Mouse (Mus musculus): ENCODE measurements at regions not wholly inside any gene's neighbourhood (a gene's known extent, or its start where the extent isn't known, plus 50 kb on each side); places are given as distances from the start of the nearest gene placed in this dataset.

DNA sequence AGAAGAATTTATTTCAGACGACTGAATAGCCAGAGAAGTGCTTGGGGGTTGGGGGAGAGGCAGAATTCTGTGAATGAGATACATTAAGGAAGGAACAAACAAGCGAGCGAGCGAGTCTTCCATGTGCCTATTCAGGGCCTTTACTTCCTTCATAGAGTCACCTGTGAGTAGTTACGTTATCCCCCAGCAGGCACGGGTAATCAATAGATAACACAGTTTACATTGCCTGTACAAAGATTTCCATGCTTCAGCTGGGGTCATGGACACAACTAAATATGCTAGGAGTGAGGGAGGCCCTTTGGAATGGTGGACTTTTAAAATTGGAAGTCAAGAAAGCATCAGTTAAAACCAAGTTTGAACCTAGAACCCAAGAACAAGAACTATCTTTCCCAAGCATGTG lies 275.2 kb downstream of the Prr30 start:
- no peaks in the 10 kb centered on the region for H3K36me3 ChIP-seq (ENCODE audit: control insufficient read depth, insufficient read depth, low read length)
- ATAC-seq (ENCODE audit: insufficient read depth, low FRiP score, low TSS enrichment) (no peak), DNase-seq (ENCODE audit: low spot score) (no peak)
- H3K27ac ChIP-seq (ENCODE audit: low read depth, low read length): no peak overlapping the region
- no peaks in the 10 kb centered on the region for H3K4me1 ChIP-seq (ENCODE audit: control insufficient read depth, insufficient read depth, low read length)
- 92% methylated on average over 6 of the region's 6 CpGs for WGBS
- no peak overlapping the region for H3K4me3 ChIP-seq (ENCODE audit: low read depth, low read length)
- H3K9ac ChIP-seq (ENCODE audit: low read length): no peak overlapping the region
- no peaks in the 10 kb centered on the region for H3K9me3 ChIP-seq (ENCODE audit: control insufficient read depth, low read length)
- H3K4me2 ChIP-seq (ENCODE audit: low read depth): no peak overlapping the region
- H3K27me3 ChIP-seq (ENCODE audit: control insufficient read depth, insufficient read depth, low read length): no peaks in the 10 kb centered on the region

DNA sequence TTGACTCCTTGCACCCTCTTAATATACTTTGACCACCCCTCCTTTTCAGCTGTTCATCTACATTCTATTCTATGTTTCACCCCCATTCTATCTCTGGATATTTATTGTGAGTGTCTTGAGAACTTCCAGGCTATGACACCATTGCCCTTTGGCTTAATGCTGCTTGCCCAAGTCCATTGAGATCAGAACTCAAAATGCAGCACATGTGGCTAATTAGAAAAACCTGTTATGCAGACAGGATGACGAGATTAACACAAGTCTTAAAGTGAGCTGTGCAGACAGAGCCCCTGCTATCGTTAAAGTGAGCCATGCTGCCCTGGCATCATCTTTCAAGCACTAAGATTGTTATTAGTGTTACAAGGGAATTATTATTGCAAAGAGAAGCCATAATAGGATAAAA lies 299.9 kb downstream of the Prr30 start:
- H3K4me3 ChIP-seq (ENCODE audit: low read depth, low read length): no peak overlapping the region
- H3K27me3 ChIP-seq (ENCODE audit: control insufficient read depth, insufficient read depth, low read length): no peaks in the 10 kb centered on the region
- H3K4me2 ChIP-seq (ENCODE audit: low read depth): no peak overlapping the region
- H3K27ac ChIP-seq (ENCODE audit: low read depth, low read length): no peak overlapping the region
- H3K36me3 ChIP-seq (ENCODE audit: control insufficient read depth, insufficient read depth, low read length): no peaks in the 10 kb centered on the region
- H3K4me1 ChIP-seq (ENCODE audit: control insufficient read depth, insufficient read depth, low read length): no peaks in the 10 kb centered on the region
- DNase-seq (ENCODE audit: low spot score) (no peak), ATAC-seq (ENCODE audit: insufficient read depth, low FRiP score, low TSS enrichment) (no peak)
- no peaks in the 10 kb centered on the region for H3K9me3 ChIP-seq (ENCODE audit: control insufficient read depth, low read length)
- WGBS: 54% methylated on average over 2 of the region's 2 CpGs
- H3K9ac ChIP-seq (ENCODE audit: low read length): no peak overlapping the region

DNA sequence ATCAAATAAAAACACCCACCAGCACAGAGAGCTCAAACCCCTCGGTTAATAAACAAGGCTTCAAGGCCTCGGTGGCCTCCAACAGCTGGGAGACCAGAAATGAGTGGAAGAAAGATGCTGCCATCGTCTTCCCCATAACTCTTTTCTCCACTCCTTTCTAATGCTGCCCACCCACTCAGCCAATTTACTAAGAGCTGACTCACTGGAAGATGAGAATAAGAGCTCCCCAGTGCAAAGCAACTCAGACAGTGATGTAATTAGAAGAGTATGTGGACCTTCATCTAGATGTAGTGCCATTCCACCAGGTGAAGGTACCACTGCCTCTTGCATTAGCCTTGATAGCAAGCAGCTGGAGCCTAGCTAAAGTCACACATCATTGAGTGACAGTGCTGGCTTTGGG lies 301.1 kb downstream of the Prr30 start:
- Histone ChIP-seq H3K27me3 (ENCODE audit: control insufficient read depth, insufficient read depth, low read length) (no peaks in the 10 kb centered on the region), H3K9ac (ENCODE audit: low read length) (no peak overlapping the region), H3K4me2 (ENCODE audit: low read depth) (no peak overlapping the region), H3K4me1 (ENCODE audit: control insufficient read depth, insufficient read depth, low read length) (no peaks in the 10 kb centered on the region), H3K36me3 (ENCODE audit: control insufficient read depth, insufficient read depth, low read length) (no peaks in the 10 kb centered on the region), H3K9me3 (ENCODE audit: control insufficient read depth, low read length) (no peaks in the 10 kb centered on the region), H3K27ac (ENCODE audit: low read depth, low read length) (no peak overlapping the region), H3K4me3 (ENCODE audit: low read depth, low read length) (no peak overlapping the region)
- WGBS: 51% methylated on average over 3 of the region's 3 CpGs
- DNase-seq (ENCODE audit: low spot score) (no peak), ATAC-seq (ENCODE audit: insufficient read depth, low FRiP score, low TSS enrichment) (no peak)

DNA sequence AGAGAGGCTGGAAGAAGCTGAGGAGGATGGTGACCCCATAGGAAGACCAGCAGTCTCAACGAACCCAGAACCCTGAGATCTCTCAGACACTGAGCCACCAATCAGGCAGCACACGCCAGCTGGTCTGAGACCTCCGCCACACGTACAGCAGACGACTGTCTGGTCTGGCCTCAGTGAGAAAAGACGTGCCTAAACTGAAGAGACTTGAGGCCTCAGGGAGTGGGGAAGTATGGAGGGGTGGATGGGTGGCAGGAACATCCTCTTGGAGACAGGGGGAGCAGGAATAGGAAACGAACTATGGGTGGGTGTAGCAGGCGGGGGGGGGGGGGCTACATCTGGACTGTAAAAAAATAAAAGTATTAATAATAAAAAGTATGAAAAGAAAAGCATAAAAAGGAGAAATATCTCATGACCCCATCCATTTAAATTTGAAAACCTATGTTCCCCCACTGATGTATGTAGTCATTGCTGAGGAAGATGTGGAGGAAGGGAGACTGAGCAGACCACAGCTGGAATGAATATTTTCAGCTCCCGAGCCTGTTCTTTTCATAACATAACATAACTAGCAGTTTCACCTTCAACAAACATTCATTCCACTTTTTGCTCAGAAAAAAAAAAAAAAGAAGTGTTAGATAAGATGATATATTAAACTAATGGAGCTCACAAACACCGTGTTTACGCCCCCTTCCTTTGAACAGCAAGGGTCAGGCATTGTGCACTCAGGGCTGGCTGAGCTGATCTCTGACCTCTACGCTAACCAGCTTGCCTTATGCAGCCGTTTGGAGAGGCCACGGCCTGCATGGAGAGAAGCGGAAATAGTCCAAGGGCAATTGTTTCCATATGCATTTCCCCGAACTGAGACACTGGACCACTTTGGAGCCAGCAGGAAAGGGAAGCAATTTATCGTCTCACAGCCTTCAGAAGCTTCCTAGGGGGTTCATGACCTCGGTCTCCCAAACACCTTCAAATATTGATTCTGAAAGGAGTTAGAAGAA lies 310.7 kb downstream of the Prr30 start:
- H3K27ac ChIP-seq (ENCODE audit: low read depth, low read length): peak overlapping the region; percentile 15; the same call in 1 of the 2 replicates
- ATAC-seq (ENCODE audit: insufficient read depth, low FRiP score, low TSS enrichment): no peak
- H3K9me3 ChIP-seq (ENCODE audit: control insufficient read depth, low read length): no peaks in the 10 kb centered on the region
- no peak overlapping the region for H3K9ac ChIP-seq (ENCODE audit: low read length)
- no peaks in the 10 kb centered on the region for H3K36me3 ChIP-seq (ENCODE audit: control insufficient read depth, insufficient read depth, low read length)
- 34% methylated on average over 18 of the region's 18 CpGs for WGBS
- peak; percentile 54 for DNase-seq (ENCODE audit: low spot score)
- H3K4me1 ChIP-seq (ENCODE audit: control insufficient read depth, insufficient read depth, low read length): no peaks in the 10 kb centered on the region
- no peak overlapping the region for H3K4me3 ChIP-seq (ENCODE audit: low read depth, low read length)
- no peaks in the 10 kb centered on the region for H3K27me3 ChIP-seq (ENCODE audit: control insufficient read depth, insufficient read depth, low read length)
- H3K4me2 ChIP-seq (ENCODE audit: low read depth): no peak overlapping the region

DNA sequence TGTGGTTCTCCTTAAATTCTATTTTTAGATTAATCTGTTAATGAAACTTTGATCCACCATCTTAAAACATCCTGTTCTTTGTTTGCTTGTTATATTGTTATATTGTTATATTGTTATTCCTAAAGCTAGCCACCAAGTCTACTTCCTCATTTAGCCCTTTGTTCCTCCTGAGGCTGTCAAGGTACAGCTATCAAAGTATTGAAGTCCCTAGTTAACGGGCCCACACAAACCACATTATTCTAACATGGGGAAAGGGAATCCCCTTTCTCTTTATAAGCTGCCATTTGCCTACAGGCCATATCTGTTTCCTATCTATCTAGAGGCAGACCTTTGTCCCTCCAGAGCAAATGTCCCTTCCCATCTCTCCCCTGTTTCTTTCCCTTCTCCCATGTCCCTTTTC lies 317.0 kb downstream of the Prr30 start:
- no peak overlapping the region for H3K4me3 ChIP-seq (ENCODE audit: low read depth, low read length)
- WGBS: 88% methylated on average over 1 of the region's 1 CpGs
- no peak for DNase-seq (ENCODE audit: low spot score)
- no peak for ATAC-seq (ENCODE audit: insufficient read depth, low FRiP score, low TSS enrichment)
- no peak overlapping the region for H3K27ac ChIP-seq (ENCODE audit: low read depth, low read length)
- no peak overlapping the region for H3K9ac ChIP-seq (ENCODE audit: low read length)
- H3K4me1 ChIP-seq (ENCODE audit: control insufficient read depth, insufficient read depth, low read length): no peaks in the 10 kb centered on the region
- H3K36me3 ChIP-seq (ENCODE audit: control insufficient read depth, insufficient read depth, low read length): no peaks in the 10 kb centered on the region
- H3K27me3 ChIP-seq (ENCODE audit: control insufficient read depth, insufficient read depth, low read length): no peaks in the 10 kb centered on the region
- H3K9me3 ChIP-seq (ENCODE audit: control insufficient read depth, low read length): no peaks in the 10 kb centered on the region
- H3K4me2 ChIP-seq (ENCODE audit: low read depth): no peak overlapping the region

DNA sequence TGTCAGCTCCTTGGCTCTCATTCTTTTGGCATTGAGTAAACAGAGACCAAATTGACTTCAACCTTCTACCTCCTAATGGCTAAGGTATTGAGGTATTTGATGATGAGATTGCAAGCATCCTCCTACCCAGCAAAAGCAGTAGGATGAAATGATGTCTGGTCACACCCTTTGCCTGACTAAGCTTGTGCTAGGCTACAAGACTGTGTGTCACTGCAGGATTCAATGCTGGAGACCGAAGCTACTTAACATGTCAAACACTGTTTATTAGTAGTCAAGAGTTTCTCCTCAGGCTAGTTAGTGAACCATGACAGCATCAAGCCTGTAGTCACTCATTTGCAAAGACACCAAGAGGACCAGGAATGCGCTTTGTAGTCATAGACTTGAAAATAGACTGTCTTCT lies 320.0 kb downstream of the Prr30 start:
- no peak for DNase-seq (ENCODE audit: low spot score)
- WGBS: 84% methylated on average over 2 of the region's 2 CpGs
- Histone ChIP-seq H3K4me3 (ENCODE audit: low read depth, low read length) (no peak overlapping the region), H3K9me3 (ENCODE audit: control insufficient read depth, low read length) (no peaks in the 10 kb centered on the region), H3K27me3 (ENCODE audit: control insufficient read depth, insufficient read depth, low read length) (no peaks in the 10 kb centered on the region), H3K9ac (ENCODE audit: low read length) (no peak overlapping the region), H3K4me1 (ENCODE audit: control insufficient read depth, insufficient read depth, low read length) (no peaks in the 10 kb centered on the region), H3K27ac (ENCODE audit: low read depth, low read length) (no peak overlapping the region), H3K36me3 (ENCODE audit: control insufficient read depth, insufficient read depth, low read length) (no peaks in the 10 kb centered on the region), H3K4me2 (ENCODE audit: low read depth) (no peak overlapping the region)
- no peak for ATAC-seq (ENCODE audit: insufficient read depth, low FRiP score, low TSS enrichment)

DNA sequence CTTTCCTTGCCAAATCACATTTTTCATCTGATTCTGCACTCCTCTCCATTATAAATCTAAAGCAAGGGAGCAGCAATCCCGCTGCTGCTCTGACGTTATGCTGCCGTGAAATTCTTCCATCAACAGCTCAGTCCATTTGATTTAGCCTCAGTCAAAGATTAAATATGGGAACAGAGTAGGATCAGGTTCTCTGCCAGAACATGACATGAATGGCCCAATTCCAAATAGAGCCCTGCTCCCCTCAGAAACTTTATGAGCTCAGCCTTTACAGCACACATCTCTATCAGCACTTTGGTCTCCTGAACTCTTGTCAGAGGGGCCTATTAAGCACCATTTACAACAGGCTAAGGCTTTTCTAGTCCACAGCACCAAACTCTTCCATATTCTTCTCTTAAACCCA lies 332.3 kb downstream of the Prr30 start:
- Histone ChIP-seq H3K36me3 (ENCODE audit: control insufficient read depth, insufficient read depth, low read length) (no peaks in the 10 kb centered on the region), H3K27ac (ENCODE audit: low read depth, low read length) (no peak overlapping the region), H3K4me2 (ENCODE audit: low read depth) (no peak overlapping the region), H3K4me1 (ENCODE audit: control insufficient read depth, insufficient read depth, low read length) (no peaks in the 10 kb centered on the region), H3K4me3 (ENCODE audit: low read depth, low read length) (no peak overlapping the region), H3K9ac (ENCODE audit: low read length) (no peak overlapping the region), H3K9me3 (ENCODE audit: control insufficient read depth, low read length) (no peaks in the 10 kb centered on the region), H3K27me3 (ENCODE audit: control insufficient read depth, insufficient read depth, low read length) (no peaks in the 10 kb centered on the region)
- ATAC-seq (ENCODE audit: insufficient read depth, low FRiP score, low TSS enrichment): no peak
- no peak for DNase-seq (ENCODE audit: low spot score)
- WGBS: 78% methylated on average over 3 of the region's 3 CpGs

DNA sequence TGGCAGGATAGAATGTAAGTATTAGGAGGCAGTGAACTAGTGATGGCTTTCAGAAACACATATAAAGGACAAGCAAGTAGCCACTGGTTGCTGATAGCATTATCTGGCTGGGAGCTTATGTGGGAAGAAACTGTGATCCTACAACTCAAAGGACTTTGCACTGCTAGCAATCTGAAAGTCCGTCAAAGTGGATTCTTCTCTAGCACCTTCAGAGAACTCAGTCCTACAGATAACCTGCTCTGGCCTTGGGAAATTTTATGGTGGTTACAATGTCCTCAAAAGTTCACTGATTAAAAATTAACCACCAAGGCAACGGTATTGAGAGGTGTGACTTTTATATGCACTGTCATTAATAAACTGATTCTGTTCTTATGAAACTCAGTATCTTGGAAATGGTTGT lies 335.3 kb downstream of the Prr30 start:
- Histone ChIP-seq H3K9me3 (ENCODE audit: control insufficient read depth, low read length) (no peaks in the 10 kb centered on the region), H3K4me3 (ENCODE audit: low read depth, low read length) (no peak overlapping the region), H3K9ac (ENCODE audit: low read length) (no peak overlapping the region), H3K27me3 (ENCODE audit: control insufficient read depth, insufficient read depth, low read length) (no peaks in the 10 kb centered on the region), H3K4me2 (ENCODE audit: low read depth) (no peak overlapping the region), H3K27ac (ENCODE audit: low read depth, low read length) (no peak overlapping the region), H3K4me1 (ENCODE audit: control insufficient read depth, insufficient read depth, low read length) (no peaks in the 10 kb centered on the region), H3K36me3 (ENCODE audit: control insufficient read depth, insufficient read depth, low read length) (no peaks in the 10 kb centered on the region)
- 86% methylated on average over 2 of the region's 2 CpGs for WGBS
- no peak for ATAC-seq (ENCODE audit: insufficient read depth, low FRiP score, low TSS enrichment)
- no peak for DNase-seq (ENCODE audit: low spot score)

DNA sequence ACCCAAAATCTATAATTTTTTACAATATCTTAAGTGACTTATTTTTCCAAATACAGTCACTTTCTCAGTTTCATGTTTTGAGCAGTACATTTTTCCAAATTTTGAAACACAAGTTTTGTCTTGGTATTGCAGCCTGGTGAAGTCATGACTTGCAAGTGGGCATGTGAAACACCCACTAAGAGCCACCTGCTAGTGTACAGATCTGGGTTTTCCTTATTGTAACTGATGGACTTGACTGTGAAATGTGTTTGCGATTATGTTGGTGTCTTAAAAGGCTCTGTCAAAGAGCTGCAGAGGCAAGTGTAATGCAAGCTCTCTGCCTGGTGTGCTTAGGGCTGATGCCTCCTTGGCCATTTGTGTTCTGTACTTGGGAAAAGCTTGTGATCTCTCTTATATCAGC lies 336.0 kb downstream of the Prr30 start:
- Histone ChIP-seq H3K4me2 (ENCODE audit: low read depth) (no peak overlapping the region), H3K9ac (ENCODE audit: low read length) (no peak overlapping the region)
- DNase-seq (ENCODE audit: low spot score): no peak

More for the DNA sequence above, 336.0 kb downstream of the Prr30 start:
- H3K27ac ChIP-seq (ENCODE audit: low read depth, low read length): no peak overlapping the region
- no peaks in the 10 kb centered on the region for H3K9me3 ChIP-seq (ENCODE audit: control insufficient read depth, low read length)
- H3K36me3 ChIP-seq (ENCODE audit: control insufficient read depth, insufficient read depth, low read length): no peaks in the 10 kb centered on the region
- H3K4me3 ChIP-seq (ENCODE audit: low read depth, low read length): no peak overlapping the region
- 93% methylated on average over 1 of the region's 1 CpGs for WGBS
- no peaks in the 10 kb centered on the region for H3K27me3 ChIP-seq (ENCODE audit: control insufficient read depth, insufficient read depth, low read length)
- H3K4me1 ChIP-seq (ENCODE audit: control insufficient read depth, insufficient read depth, low read length): no peaks in the 10 kb centered on the region
- ATAC-seq (ENCODE audit: insufficient read depth, low FRiP score, low TSS enrichment): no peak

Measured in neural tube, embryonic 11.5 days (tissue).